Mouse (Mus musculus): ENCODE results near the gene Cryba4. TPM values are rescaled to one million over a fixed set of nuclear protein-coding genes. Genes with fewer than 3 reads are reported as not detected.

The Cryba4 gene
- polyA plus RNA-seq, 1 experiment from 2014 or later = 1.5 TPM

GRCm38 (mm10) chr5:112240761-112241160, 11.6 kb downstream of the Cryba4 start:
- no peaks in the 10 kb centered on the region for H3K27me3 ChIP-seq (replicated peaks; ENCODE audit: insufficient read depth, low read length)
- H3K9me3 ChIP-seq (ENCODE audit: low read length) = no peaks in the 10 kb centered on the region
- 3% methylated on average over 10 of the region's 10 CpGs for WGBS
- H3K9ac ChIP-seq (replicated peaks; ENCODE audit: low read depth) = no peak overlapping the region
- H3K4me1 ChIP-seq (ENCODE audit: insufficient read depth, low read depth, low read length) = no peaks in the 10 kb centered on the region
- H3K27ac ChIP-seq (ENCODE audit: low read length) = no peak overlapping the region
- no peak overlapping the region for H3K4me3 ChIP-seq (ENCODE audit: low read depth, low read length)
- ATAC-seq (peak; percentile 70), DNase-seq (ENCODE audit: low spot score) (peak; percentile 88)
- no peaks in the 10 kb centered on the region for H3K36me3 ChIP-seq (ENCODE audit: insufficient read depth, low read length)
- TF ChIP-seq CTCF (IDR thresholded peaks at IDR 0.05) (peak; percentile 98), EP300 (IDR thresholded peaks at IDR 0.05) (no peak)
- peak overlapping the region; percentile 29; the same call in 1 of the 2 replicates for H3K4me2 ChIP-seq (replicated peaks; ENCODE audit: low read depth, low read length)

- H3K4me2 ChIP-seq (replicated peaks; ENCODE audit: low read depth, low read length) = no peak overlapping the region
- 63% methylated on average over 3 of the region's 3 CpGs for WGBS
- no peaks in the 10 kb centered on the region for H3K4me1 ChIP-seq (ENCODE audit: insufficient read depth, low read depth, low read length)
- no peak overlapping the region for H3K27ac ChIP-seq (ENCODE audit: low read length)
- H3K4me3 ChIP-seq (ENCODE audit: low read depth, low read length) = no peak overlapping the region
- no peak for DNase-seq (ENCODE audit: low spot score)
- no peak overlapping the region for H3K9ac ChIP-seq (replicated peaks; ENCODE audit: low read depth)
- no peak for ATAC-seq
- no peak for TF ChIP-seq EP300 (IDR thresholded peaks at IDR 0.05)
- TF ChIP-seq CTCF (IDR thresholded peaks at IDR 0.05) = no peak
- no peaks in the 10 kb centered on the region for H3K36me3 ChIP-seq (ENCODE audit: insufficient read depth, low read length)
- H3K27me3 ChIP-seq (replicated peaks; ENCODE audit: insufficient read depth, low read length) = no peaks in the 10 kb centered on the region
- H3K9me3 ChIP-seq (ENCODE audit: low read length) = no peaks in the 10 kb centered on the region
These were observed 13.4 kb downstream of the Cryba4 start for GRCm38 (mm10) chr5:112238781-112239482.

DNA sequence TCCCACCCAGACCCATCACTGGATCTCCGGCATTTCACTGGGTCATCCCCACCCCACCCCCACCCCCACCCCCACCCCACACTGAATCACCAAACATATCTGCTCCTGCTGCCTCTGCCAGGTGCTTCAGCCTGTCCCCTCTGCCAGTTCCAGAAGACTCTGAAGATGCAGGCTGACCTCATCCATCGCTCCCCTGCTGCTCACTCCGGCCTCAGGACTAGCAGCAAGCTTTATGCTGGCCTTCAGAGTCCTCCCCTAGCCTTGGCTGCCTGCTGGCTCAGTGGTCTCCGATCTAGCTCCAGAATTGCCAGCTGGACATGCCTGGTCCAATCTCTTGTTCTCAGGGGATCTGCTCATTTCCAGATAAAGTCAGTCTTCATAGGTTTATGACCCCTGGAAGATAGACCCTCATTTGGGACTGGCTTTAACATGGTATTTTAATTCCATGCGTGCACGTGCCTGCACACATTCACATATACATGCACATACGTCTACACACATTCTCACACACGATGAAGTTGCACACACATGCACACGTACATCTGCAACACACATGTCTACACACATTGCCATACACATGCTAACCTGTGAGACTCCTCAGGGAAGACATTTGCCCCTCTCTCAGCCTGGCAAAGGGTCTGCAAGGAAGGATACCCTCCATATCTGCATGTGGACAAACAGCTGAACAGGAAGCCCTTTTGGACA, 14.3 kb downstream of the Cryba4 start:
- TF ChIP-seq EP300 (IDR thresholded peaks at IDR 0.05) (no peak), CTCF (IDR thresholded peaks at IDR 0.05) (no peak)
- ATAC-seq (no peak), DNase-seq (ENCODE audit: low spot score) (no peak)
- Histone ChIP-seq H3K4me1 (ENCODE audit: insufficient read depth, low read depth, low read length) (no peaks in the 10 kb centered on the region), H3K27ac (ENCODE audit: low read length) (no peak overlapping the region), H3K4me2 (replicated peaks; ENCODE audit: low read depth, low read length) (no peak overlapping the region), H3K36me3 (ENCODE audit: insufficient read depth, low read length) (no peaks in the 10 kb centered on the region), H3K9me3 (ENCODE audit: low read length) (no peaks in the 10 kb centered on the region), H3K9ac (replicated peaks; ENCODE audit: low read depth) (no peak overlapping the region), H3K27me3 (replicated peaks; ENCODE audit: insufficient read depth, low read length) (no peaks in the 10 kb centered on the region), H3K4me3 (ENCODE audit: low read depth, low read length) (no peak overlapping the region)
- 57% methylated on average over 9 of the region's 9 CpGs for WGBS

DNA sequence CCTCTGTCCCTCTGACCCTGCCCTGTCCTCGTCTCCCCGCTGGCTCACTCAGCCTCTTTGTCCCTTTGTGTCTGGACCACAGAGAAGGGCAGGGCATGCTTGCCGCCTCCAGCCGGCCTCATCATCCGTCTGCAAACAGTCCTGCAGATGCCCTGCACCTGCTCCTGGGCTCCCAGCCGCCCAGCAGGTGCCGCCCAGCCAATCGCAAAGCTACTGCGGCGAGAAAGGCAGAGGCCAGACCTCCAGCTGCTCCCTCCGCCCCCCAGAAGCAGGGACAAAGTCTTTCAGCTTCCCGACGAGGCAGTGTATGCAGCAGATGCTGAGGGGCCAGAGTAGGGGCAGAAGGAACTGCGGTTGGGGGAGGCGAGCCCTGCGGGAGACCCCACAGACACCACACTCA, 14.9 kb downstream of the Cryba4 start:
- H3K9ac ChIP-seq (replicated peaks; ENCODE audit: low read depth) = no peak overlapping the region
- WGBS = 14% methylated on average over 15 of the region's 16 CpGs
- H3K27me3 ChIP-seq (replicated peaks; ENCODE audit: insufficient read depth, low read length) = no peaks in the 10 kb centered on the region
- no peak overlapping the region for H3K4me2 ChIP-seq (replicated peaks; ENCODE audit: low read depth, low read length)
- no peaks in the 10 kb centered on the region for H3K9me3 ChIP-seq (ENCODE audit: low read length)
- TF ChIP-seq EP300 (IDR thresholded peaks at IDR 0.05) = no peak
- TF ChIP-seq CTCF (IDR thresholded peaks at IDR 0.05) = no peak
- no peak overlapping the region for H3K4me3 ChIP-seq (ENCODE audit: low read depth, low read length)
- ATAC-seq (no peak), DNase-seq (ENCODE audit: low spot score) (no peak)
- no peak overlapping the region for H3K27ac ChIP-seq (ENCODE audit: low read length)
- no peaks in the 10 kb centered on the region for H3K36me3 ChIP-seq (ENCODE audit: insufficient read depth, low read length)
- no peaks in the 10 kb centered on the region for H3K4me1 ChIP-seq (ENCODE audit: insufficient read depth, low read depth, low read length)

DNA sequence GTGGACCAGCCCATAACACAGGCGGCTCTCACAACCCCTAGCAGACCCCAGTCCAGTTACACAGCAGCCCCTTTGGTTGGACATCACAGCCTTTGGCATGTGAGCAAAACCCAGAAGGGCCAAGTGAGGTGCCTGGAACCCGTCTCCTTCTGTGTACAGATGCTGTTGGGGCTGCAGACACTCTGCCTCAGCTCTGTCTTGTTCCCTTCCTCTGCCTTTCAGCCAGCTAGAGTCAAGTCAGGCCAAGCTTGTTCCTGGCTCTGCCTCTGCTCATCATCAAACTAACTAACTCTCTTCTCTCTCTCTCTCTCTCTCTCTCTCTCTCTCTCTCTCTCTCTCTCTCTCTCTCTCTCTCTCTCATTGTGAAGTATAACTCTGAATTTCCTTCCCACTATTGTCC, 15.7 kb downstream of the Cryba4 start:
- no peak for ATAC-seq
- no peak for DNase-seq (ENCODE audit: low spot score)
- no peak overlapping the region for H3K27ac ChIP-seq (ENCODE audit: low read length)
- no peaks in the 10 kb centered on the region for H3K36me3 ChIP-seq (ENCODE audit: insufficient read depth, low read length)
- no peaks in the 10 kb centered on the region for H3K9me3 ChIP-seq (ENCODE audit: low read length)
- H3K9ac ChIP-seq (replicated peaks; ENCODE audit: low read depth) = no peak overlapping the region
- 66% methylated on average over 2 of the region's 2 CpGs for WGBS
- no peak overlapping the region for H3K4me3 ChIP-seq (ENCODE audit: low read depth, low read length)
- H3K27me3 ChIP-seq (replicated peaks; ENCODE audit: insufficient read depth, low read length) = no peaks in the 10 kb centered on the region
- TF ChIP-seq EP300 (IDR thresholded peaks at IDR 0.05) (no peak), CTCF (IDR thresholded peaks at IDR 0.05) (no peak)
- H3K4me1 ChIP-seq (ENCODE audit: insufficient read depth, low read depth, low read length) = no peaks in the 10 kb centered on the region
- H3K4me2 ChIP-seq (replicated peaks; ENCODE audit: low read depth, low read length) = no peak overlapping the region

GRCm38 (mm10) chr5:112235806-112236205, 16.5 kb downstream of the Cryba4 start:
- H3K27ac ChIP-seq (ENCODE audit: low read length) = no peak overlapping the region
- no peaks in the 10 kb centered on the region for H3K4me1 ChIP-seq (ENCODE audit: insufficient read depth, low read depth, low read length)
- no peaks in the 10 kb centered on the region for H3K36me3 ChIP-seq (ENCODE audit: insufficient read depth, low read length)
- ATAC-seq = no peak
- no peaks in the 10 kb centered on the region for H3K27me3 ChIP-seq (replicated peaks; ENCODE audit: insufficient read depth, low read length)
- WGBS = 54% methylated on average over 5 of the region's 5 CpGs
- no peak for DNase-seq (ENCODE audit: low spot score)
- no peak overlapping the region for H3K9ac ChIP-seq (replicated peaks; ENCODE audit: low read depth)
- H3K9me3 ChIP-seq (ENCODE audit: low read length) = no peaks in the 10 kb centered on the region
- no peak for TF ChIP-seq EP300 (IDR thresholded peaks at IDR 0.05)
- TF ChIP-seq CTCF (IDR thresholded peaks at IDR 0.05) = no peak
- H3K4me2 ChIP-seq (replicated peaks; ENCODE audit: low read depth, low read length) = no peak overlapping the region
- no peak overlapping the region for H3K4me3 ChIP-seq (ENCODE audit: low read depth, low read length)

Data from lung, postnatal 0 days (tissue).